Mouse (Mus musculus) left cerebral cortex, postnatal 36 days (tissue): ENCODE results near the gene Prl2a1. TPM values are rescaled to one million over a fixed set of nuclear protein-coding genes. Genes with fewer than 3 reads are reported as not detected.
"Not testable (repeated sequence)": the region's sequence is repeated elsewhere in the genome, so short reads cannot be mapped to it uniquely, and the experiment has no call there.

Experiments used
- DNase-seq, 2 experiments: peaks; one replicate each; pipeline ENCODE4 v3.0.0; 2021 to 2022; ENCODE audit warnings: low spot score in 2 of 2, mixed read lengths in 1 of 2
- intact Hi-C: fragments of 180-260 bp; cut with DNase I; formaldehyde crosslinking; loops from one replicate; pipeline ENCODE4 v1.15.1; 2025
- total RNA-seq, 2 experiments: library from RNA; stranded (reverse); gene quantifications; 2 replicates each; pipeline ENCODE4 v1.2.3; 2021

Gene Prl2a1
- total RNA-seq, result not detected

DNA sequence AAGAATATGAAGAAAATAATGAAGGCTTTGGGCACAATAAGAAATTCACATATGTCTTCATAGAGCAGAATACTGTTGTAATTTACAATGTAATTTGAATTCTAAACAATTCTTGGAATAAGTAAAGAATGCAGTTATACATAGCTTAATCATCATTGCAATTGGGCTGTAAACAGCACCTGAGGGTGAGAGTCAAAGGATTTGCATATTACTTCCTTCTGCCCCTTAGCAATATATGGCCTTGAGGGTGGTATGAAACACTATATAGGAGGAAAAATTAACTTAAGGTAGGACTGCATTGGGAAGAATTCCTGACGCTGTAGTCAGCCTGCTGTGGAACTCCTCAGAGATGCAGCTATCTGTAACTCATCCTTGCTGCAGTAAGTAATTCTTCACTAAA lies at the start of gene Prl2a1:
Gene Prl2a1 (plus strand): TSS at position 301 of the 400 bp plus-strand sequence.
- intact Hi-C loops, result no loop called here
- DNase-seq, result no peak

DNA sequence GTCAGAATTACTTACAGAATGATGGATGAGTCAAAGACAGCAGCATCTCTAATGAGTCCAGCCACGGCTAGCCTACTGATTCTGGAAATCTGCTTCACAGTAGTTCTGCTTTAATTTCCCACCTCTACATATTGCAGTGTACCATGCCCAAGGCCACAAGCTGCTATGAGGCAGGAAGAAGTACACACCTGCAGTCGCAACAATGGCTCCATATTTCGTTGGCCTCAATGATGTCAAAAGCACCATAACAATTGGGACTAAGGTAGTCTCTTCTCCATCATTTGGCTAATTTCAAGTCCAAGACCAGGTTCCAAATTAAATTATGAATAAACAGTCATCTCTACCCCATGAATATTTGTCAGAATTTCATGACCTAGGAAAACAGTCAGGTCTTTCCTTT lies 20.8 kb upstream of the Prl2a1 start, which contains the start of gene Prl7c1:
Gene Prl7c1 (minus strand): TSS at position 101 of the 400 bp plus-strand sequence.
- DNase-seq, intact Hi-C loops: not testable (repeated sequence)

DNA sequence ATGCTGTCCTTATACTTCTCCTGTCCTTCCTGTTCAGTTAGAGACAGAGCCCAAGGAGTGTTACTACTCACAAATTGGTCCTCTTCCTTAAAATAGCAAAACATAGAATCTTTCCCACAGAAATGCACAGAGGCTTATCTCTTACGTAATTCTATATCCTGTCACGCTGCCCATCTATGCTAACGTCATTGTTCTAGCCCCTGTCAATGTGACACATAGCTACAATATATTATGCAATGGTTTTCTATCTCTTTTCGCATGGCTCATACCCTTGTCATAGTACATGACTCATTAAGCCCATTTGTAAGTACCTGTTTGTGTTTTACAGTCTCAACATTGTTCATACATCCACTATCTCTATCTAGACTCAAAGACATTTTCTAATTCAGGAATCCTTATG lies 2.2 kb upstream of the Prl2a1 start:
- intact Hi-C loops, result no loop called here
- no peak for DNase-seq

- DNase-seq, result no peak
- intact Hi-C loops, result no loop called here
These were observed 1.3 kb downstream of the Prl2a1 start for GRCm38 (mm10) chr13:27802765-27803164.

- no peak for DNase-seq
- intact Hi-C loops, result no loop called here
These were observed 47.6 kb downstream of the Prl2a1 start, which contains the start of gene Prl2c1 for GRCm38 (mm10) chr13:27849042-27849441. TSS of gene Prl2c1 (plus strand) at chr13:27849342.

Other genes starting within 250 kb of the Prl2a1 start
- gene Prl8a9, start 237.0 kb upstream of the Prl2a1 start, total RNA-seq, result not detected
- gene Prl8a1, start 219.5 kb upstream of the Prl2a1 start, total RNA-seq, result not detected
- gene Prl7b1, start 191.1 kb upstream of the Prl2a1 start, total RNA-seq, result not detected
- not detected for gene Prl7a1, start 159.2 kb upstream of the Prl2a1 start, total RNA-seq
- not detected for gene Prl7a2, start 133.6 kb upstream of the Prl2a1 start, total RNA-seq
- gene Prl7d1, start 84.9 kb upstream of the Prl2a1 start, total RNA-seq, result not detected
- gene Prl7c1, start 20.9 kb upstream of the Prl2a1 start, total RNA-seq, result not detected
- not detected for gene Prl2c1, start 47.7 kb downstream of the Prl2a1 start, total RNA-seq
- gene Prl4a1, start 214.6 kb downstream of the Prl2a1 start, total RNA-seq, result not detected